Mouse (Mus musculus) intestine, embryonic 15.5 days (tissue): Measurements from ENCODE around the gene Klrb1c. TPM values are rescaled to one million over a fixed set of nuclear protein-coding genes. Genes with fewer than 3 reads are reported as not detected.
A peak's percentile ranks its signal among the peaks of the same experiment; 100 is the strongest.
"Not testable (repeated sequence)": the region's sequence is repeated elsewhere in the genome, so short reads cannot be mapped to it uniquely, and the experiment has no call there.

ENCODE experiments used
- ATAC-seq: fragments of 200-750 bp; cut with Nextera tagmentation; 2 replicates; pipeline ENCODE4 v1.8.0; 2017; ENCODE audit warnings: moderate TSS enrichment, moderate library complexity
- H3K27ac ChIP-seq: fragments of 300-500 bp; sonication (generic); 2 replicates; pipeline ENCODE4 v1.5.1; 2015; ENCODE audit warnings: mild to moderate bottlenecking, inconsistent platforms
- H3K27me3 ChIP-seq: fragments of 300-500 bp; sonication (generic); replicated peaks from 2 replicates; pipeline ENCODE4 v1.6.1; 2015; ENCODE audit warnings: inconsistent platforms
- H3K36me3 ChIP-seq: fragments of 300-500 bp; sonication (generic); 2 replicates; pipeline ENCODE4 v1.6.1; 2015; ENCODE audit warnings: inconsistent platforms
- H3K4me1 ChIP-seq: fragments of 300-500 bp; sonication (generic); replicated peaks from 2 replicates; pipeline ENCODE4 v1.6.1; 2015; ENCODE audit warnings: inconsistent platforms
- H3K4me2 ChIP-seq: fragments of 300-500 bp; sonication (generic); replicated peaks from 2 replicates; pipeline ENCODE4 v1.6.1; 2015; ENCODE audit warnings: mild to moderate bottlenecking, inconsistent platforms
- H3K4me3 ChIP-seq: fragments of 300-500 bp; sonication (generic); replicated peaks from 2 replicates; pipeline ENCODE4 v1.5.1; 2015; ENCODE audit warnings: inconsistent platforms
- H3K9ac ChIP-seq: fragments of 300-500 bp; sonication (generic); 2 replicates; pipeline ENCODE4 v1.6.1; 2015; ENCODE audit warnings: inconsistent platforms
- H3K9me3 ChIP-seq: fragments of 300-500 bp; sonication (generic); 2 replicates; pipeline ENCODE4 v1.6.1; 2016; ENCODE audit warnings: inconsistent platforms
- WGBS: fragments of 180-500 bp; shearing (Covaris S2); methylation state at CpG from one replicate; pipeline ENCODE4 v1.1.7; 2015; 5-methylcytosine and 5-hydroxymethylcytosine counted together
- polyA plus RNA-seq: library from polyadenylated mRNA; unstranded; fragments of >200 nt; fragmentation: Nextera tagmentation; extraction: Ambion mirVana; gene quantifications from 2 replicates; pipeline ENCODE4 v1.2.1, GENCODE M21; 2015

Gene Klrb1c
- polyA plus RNA-seq, 1 experiment from 2014 or later: 0.34 TPM

- no peak for ATAC-seq
- Histone ChIP-seq H3K9ac (no peak overlapping the region), H3K27ac (no peak overlapping the region), H3K4me2 (no peak overlapping the region), H3K4me1 (peaks cover 9% of the 10 kb centered on the region; the same call in 1 of the 2 replicates), H3K9me3 (no peaks in the 10 kb centered on the region), H3K27me3 (no peaks in the 10 kb centered on the region), H3K36me3 (no peaks in the 10 kb centered on the region), H3K4me3 (no peak overlapping the region)
- 68% methylated on average over 8 of the region's 8 CpGs for WGBS
These were observed 7.4 kb upstream of the Klrb1c start for GRCm38 (mm10) chr6:128796321-128796955.

- Histone ChIP-seq H3K27me3 (no peaks in the 10 kb centered on the region), H3K4me1 (peaks cover 9% of the 10 kb centered on the region; the same call in 1 of the 2 replicates), H3K36me3 (no peaks in the 10 kb centered on the region), H3K4me3 (no peak overlapping the region), H3K9ac (no peak overlapping the region), H3K9me3 (no peaks in the 10 kb centered on the region), H3K27ac (no peak overlapping the region), H3K4me2 (no peak overlapping the region)
- ATAC-seq: no peak
- 25% methylated on average over 6 of the region's 6 CpGs for WGBS
These were observed 4.7 kb upstream of the Klrb1c start for GRCm38 (mm10) chr6:128793734-128794133.

GRCm38 (mm10) chr6:128790491-128790994 lies 1.5 kb upstream of the Klrb1c start:
- H3K27me3 ChIP-seq, H3K4me3 ChIP-seq, H3K27ac ChIP-seq, H3K9me3 ChIP-seq, H3K4me2 ChIP-seq, H3K36me3 ChIP-seq, H3K9ac ChIP-seq, H3K4me1 ChIP-seq, ATAC-seq: not testable (repeated sequence)
- WGBS: 74% methylated on average over 4 of the region's 4 CpGs

GRCm38 (mm10) chr6:128788517-128788916 lies 498 bp downstream of the Klrb1c start:
- H3K9me3 ChIP-seq: no peaks in the 10 kb centered on the region
- no peaks in the 10 kb centered on the region for H3K27me3 ChIP-seq
- H3K4me1 ChIP-seq: no peaks in the 10 kb centered on the region
- H3K36me3 ChIP-seq: no peaks in the 10 kb centered on the region
- no peak overlapping the region for H3K4me2 ChIP-seq
- H3K9ac ChIP-seq: no peak overlapping the region
- H3K27ac ChIP-seq: no peak overlapping the region
- H3K4me3 ChIP-seq: no peak overlapping the region
- 88% methylated on average over 1 of the region's 1 CpGs for WGBS
- ATAC-seq: no peak

GRCm38 (mm10) chr6:128786396-128786795 lies 2.6 kb downstream of the Klrb1c start:
- not testable (repeated sequence) for H3K36me3 ChIP-seq, H3K9me3 ChIP-seq, H3K4me2 ChIP-seq, H3K27ac ChIP-seq, ATAC-seq, H3K9ac ChIP-seq, H3K4me3 ChIP-seq, H3K27me3 ChIP-seq, H3K4me1 ChIP-seq
- 86% methylated on average over 1 of the region's 1 CpGs for WGBS

- no peaks in the 10 kb centered on the region for H3K9me3 ChIP-seq
- H3K4me3 ChIP-seq: no peak overlapping the region
- no peaks in the 10 kb centered on the region for H3K27me3 ChIP-seq
- H3K27ac ChIP-seq: no peak overlapping the region
- WGBS: 65% methylated on average over 10 of the region's 10 CpGs
- H3K9ac ChIP-seq: no peak overlapping the region
- ATAC-seq: peak; percentile 50
- no peaks in the 10 kb centered on the region for H3K4me1 ChIP-seq
- H3K4me2 ChIP-seq: peak overlapping the region; percentile 7
- no peaks in the 10 kb centered on the region for H3K36me3 ChIP-seq
These were observed 19.3 kb downstream of the Klrb1c start for GRCm38 (mm10) chr6:128769481-128770253.

GRCm38 (mm10) chr6:128768047-128768446 lies 21.0 kb downstream of the Klrb1c start:
- Histone ChIP-seq H3K27ac (no peak overlapping the region), H3K4me1 (no peaks in the 10 kb centered on the region), H3K36me3 (no peaks in the 10 kb centered on the region), H3K9me3 (no peaks in the 10 kb centered on the region), H3K4me2 (no peak overlapping the region), H3K4me3 (no peak overlapping the region), H3K27me3 (no peaks in the 10 kb centered on the region), H3K9ac (no peak overlapping the region)
- no peak for ATAC-seq
- WGBS: 78% methylated on average over 4 of the region's 4 CpGs

- ATAC-seq, H3K36me3 ChIP-seq, H3K4me2 ChIP-seq, H3K27ac ChIP-seq, H3K9me3 ChIP-seq, H3K4me1 ChIP-seq, H3K9ac ChIP-seq, H3K4me3 ChIP-seq, H3K27me3 ChIP-seq: not testable (repeated sequence)
- WGBS: 44% methylated on average over 6 of the region's 6 CpGs
These were observed 22.3 kb downstream of the Klrb1c start for GRCm38 (mm10) chr6:128766486-128767254.

- no peaks in the 10 kb centered on the region for H3K9me3 ChIP-seq
- no peak overlapping the region for H3K27ac ChIP-seq
- no peak overlapping the region for H3K9ac ChIP-seq
- no peaks in the 10 kb centered on the region for H3K36me3 ChIP-seq
- H3K4me1 ChIP-seq: peaks cover 3% of the 10 kb centered on the region; the same call in 1 of the 2 replicates
- H3K27me3 ChIP-seq: no peaks in the 10 kb centered on the region
- no peak for ATAC-seq
- WGBS: 79% methylated on average over 1 of the region's 1 CpGs
- H3K4me2 ChIP-seq: no peak overlapping the region
- H3K4me3 ChIP-seq: no peak overlapping the region
These were observed 23.8 kb downstream of the Klrb1c start for GRCm38 (mm10) chr6:128765211-128765610.

GRCm38 (mm10) chr6:128764598-128764997 lies 24.4 kb downstream of the Klrb1c start:
- 24% methylated on average over 5 of the region's 5 CpGs for WGBS
- ATAC-seq: no peak
- Histone ChIP-seq H3K9me3 (no peaks in the 10 kb centered on the region), H3K27ac (no peak overlapping the region), H3K4me2 (peak overlapping the region; percentile 41), H3K9ac (no peak overlapping the region), H3K4me3 (peak overlapping the region; percentile 22), H3K4me1 (peaks cover 3% of the 10 kb centered on the region; the same call in 1 of the 2 replicates), H3K27me3 (no peaks in the 10 kb centered on the region), H3K36me3 (no peaks in the 10 kb centered on the region)

GRCm38 (mm10) chr6:128763736-128764523 lies 25.1 kb downstream of the Klrb1c start:
- peak; percentile 93 for ATAC-seq
- Histone ChIP-seq H3K4me3 (peak overlapping the region; percentile 54), H3K36me3 (no peaks in the 10 kb centered on the region), H3K9me3 (no peaks in the 10 kb centered on the region), H3K4me1 (peaks cover 3% of the 10 kb centered on the region; the same call in 1 of the 2 replicates), H3K27ac (peak overlapping the region; percentile 77), H3K27me3 (no peaks in the 10 kb centered on the region), H3K9ac (peak overlapping the region; percentile 54), H3K4me2 (peak overlapping the region; percentile 74)
- WGBS: 1% methylated on average over 30 of the region's 30 CpGs
